Mouse (Mus musculus) MEL (cell line): ENCODE measurements around the gene Nudt21.

Experiments used
- BHLHE40 ChIP-seq: IDR thresholded peaks from 2 replicates; pipeline ENCODE4 v1.6.1; 2012; ENCODE audit warnings: low read depth, mild to moderate bottlenecking, inconsistent platforms, low read length, improper control_type of control experiment, borderline replicate concordance
- CTCF ChIP-seq, 3 experiments: IDR thresholded peaks in 2 of 3; conservative IDR thresholded peaks in 1 of 3; 2 replicates each; pipeline ENCODE4 v1.5.1; 2011 to 2012; ENCODE audit warnings: low read length in 3 of 3, low read depth in 2 of 3, mild to moderate bottlenecking in 2 of 3, improper control_type of control experiment in 1 of 3, inconsistent platforms in 1 of 3, mixed read lengths in 1 of 3, moderate library complexity in 1 of 3; ENCODE audit not compliant: control insufficient read depth in 1 of 3, insufficient read depth in 1 of 3, poor library complexity in 1 of 3, severe bottlenecking in 1 of 3
- EP300 ChIP-seq, 2 experiments: IDR thresholded peaks; 2 replicates each; pipeline ENCODE4 v1.6.1; 2011; ENCODE audit warnings: improper control_type of control experiment in 2 of 2, low read length in 2 of 2, low read depth in 1 of 2, mild to moderate bottlenecking in 1 of 2
- ETS1 ChIP-seq: IDR thresholded peaks from 2 replicates; pipeline ENCODE4 v1.6.1; 2012; ENCODE audit warnings: low read depth, mild to moderate bottlenecking, inconsistent platforms, low read length, improper control_type of control experiment, moderate library complexity
- GATA1 ChIP-seq: IDR thresholded peaks from 2 replicates; pipeline ENCODE4 v1.6.1; 2011; ENCODE audit warnings: low read depth, low read length, improper control_type of control experiment
- MXI1 ChIP-seq: IDR thresholded peaks from 2 replicates; pipeline ENCODE4 v1.6.1; 2011; ENCODE audit warnings: mild to moderate bottlenecking, low read depth, low read length, improper control_type of control experiment
- RAD21 ChIP-seq: IDR thresholded peaks from 2 replicates; pipeline ENCODE4 v1.6.1; 2011; ENCODE audit warnings: mild to moderate bottlenecking, low read depth, low read length, improper control_type of control experiment
- RCOR1 ChIP-seq: IDR thresholded peaks from 2 replicates; pipeline ENCODE4 v1.6.1; 2012; ENCODE audit warnings: low read depth, mild to moderate bottlenecking, inconsistent platforms, low read length, improper control_type of control experiment
- SMC3 ChIP-seq: IDR thresholded peaks from 2 replicates; pipeline ENCODE4 v1.6.1; 2011; ENCODE audit warnings: low read depth, low read length, improper control_type of control experiment
- TBP ChIP-seq: IDR thresholded peaks from 2 replicates; pipeline ENCODE4 v1.8.0; 2011; ENCODE audit warnings: low read depth, low read length, improper control_type of control experiment
- USF1 ChIP-seq: IDR thresholded peaks from 2 replicates; pipeline ENCODE4 v1.6.1; 2014; ENCODE audit warnings: low read depth, mild to moderate bottlenecking, inconsistent platforms, low read length, improper control_type of control experiment, moderate library complexity
- ZKSCAN1 ChIP-seq: IDR thresholded peaks from 2 replicates; pipeline ENCODE4 v1.6.1; 2012; ENCODE audit warnings: low read depth, mild to moderate bottlenecking, inconsistent platforms, low read length, improper control_type of control experiment, moderate library complexity
- ZNF384 ChIP-seq: IDR thresholded peaks from 2 replicates; pipeline ENCODE4 v1.6.1; 2012; ENCODE audit warnings: low read depth, mild to moderate bottlenecking, inconsistent platforms, low read length, improper control_type of control experiment

DNA sequence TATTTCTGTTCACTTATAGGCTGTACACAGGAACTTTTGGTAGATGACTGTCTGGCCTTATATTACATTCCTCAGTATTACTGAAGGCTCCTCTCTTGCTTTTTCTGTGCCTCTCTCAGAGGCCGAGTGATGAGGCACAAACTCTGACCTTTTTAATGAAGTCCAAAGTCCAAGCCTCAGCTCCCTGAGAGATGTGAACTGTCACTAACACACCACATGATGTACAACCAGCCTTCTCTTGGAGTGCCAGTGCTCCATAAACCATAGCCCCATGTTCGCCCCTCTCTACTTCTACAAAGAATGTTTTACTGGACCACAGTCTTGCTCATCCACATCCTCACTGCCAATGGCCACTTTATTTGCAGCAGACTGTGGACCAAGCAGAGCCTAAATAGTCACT, 61.5 kb downstream of the Nudt21 start:
- TF ChIP-seq CTCF (IDR thresholded peaks at IDR 0.05 in 2 of 3, conservative IDR thresholded peaks at IDR 0.05 in 1 of 3; ENCODE audit: control insufficient read depth in 1 of 3, insufficient read depth in 1 of 3, low read depth in 2 of 3, low read length in 3 of 3, poor library complexity in 1 of 3, severe bottlenecking in 1 of 3): no peak
- TF ChIP-seq SMC3: no peak
- TF ChIP-seq BHLHE40: no peak
- TF ChIP-seq EP300 (IDR thresholded peaks at IDR 0.05; ENCODE audit: low read depth in 1 of 2, low read length in 2 of 2): no peak
- TF ChIP-seq ZNF384: no peak
- TF ChIP-seq GATA1: no peak
- TF ChIP-seq USF1: no peak
- TF ChIP-seq ETS1: no peak
- TF ChIP-seq TBP: no peak
- no peak for TF ChIP-seq ZKSCAN1
- TF ChIP-seq RAD21: no peak
- no peak for TF ChIP-seq RCOR1
- TF ChIP-seq MXI1: no peak
